Mouse (Mus musculus): ENCODE measurements around the gene Ubxn4.
"Not testable (repeated sequence)": the region's sequence is repeated elsewhere in the genome, so short reads cannot be mapped to it uniquely, and the experiment has no call there.

DNA sequence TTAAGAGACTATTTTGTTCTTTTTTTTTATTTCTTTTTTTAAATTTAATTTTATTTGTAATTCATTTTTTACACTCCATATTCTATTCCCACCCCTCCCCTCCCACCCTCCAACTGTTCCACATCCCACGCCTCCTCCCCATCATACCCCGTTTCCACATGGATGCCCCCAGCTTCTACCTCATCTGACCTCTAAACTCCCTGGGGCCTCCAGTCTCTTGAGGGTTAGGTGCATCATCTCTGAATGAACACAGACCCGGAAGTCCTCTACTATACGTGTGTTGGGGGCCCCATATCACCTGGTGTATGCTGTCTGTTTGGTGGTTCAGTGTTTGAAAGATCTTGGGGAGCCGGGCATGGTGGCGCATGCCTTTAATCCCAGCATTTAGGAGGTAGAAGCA lies 75.5 kb downstream of the Ubxn4 start:
- not testable (repeated sequence) for TF ChIP-seq POLR2A, CTCF (IDR thresholded peaks at IDR 0.05; ENCODE audit: extremely low read depth, insufficient read depth, low read length)

All from cortical plate, adult 2 months (tissue).